Mouse (Mus musculus): ENCODE data around the gene Taar3.

Taar3 gene

GRCm38 (mm10) chr10:23949508-23950005, at the start of gene Taar3:
TSS of gene Taar3 (plus strand) at chr10:23949558.
- no peak for DNase-seq

GRCm38 (mm10) chr10:23901119-23901518, 48.2 kb upstream of the Taar3 start:
- DNase-seq, result no peak

- DNase-seq, result peak in 1 of 2 experiments; percentile 56
These were observed 43.7 kb upstream of the Taar3 start for GRCm38 (mm10) chr10:23905661-23906060.

- no peak for DNase-seq
These were observed 29.3 kb upstream of the Taar3 start, which contains the start of gene Taar1 for GRCm38 (mm10) chr10:23920056-23920455. TSS of gene Taar1 (plus strand) at chr10:23920356.

- DNase-seq, result peak in 1 of 2 experiments; percentile 6
These were observed 26.9 kb upstream of the Taar3 start for GRCm38 (mm10) chr10:23922468-23922867.

- DNase-seq, result no peak
These were observed 25.4 kb upstream of the Taar3 start for GRCm38 (mm10) chr10:23923941-23924340.

GRCm38 (mm10) chr10:23937613-23938012, 11.7 kb upstream of the Taar3 start:
- DNase-seq, result no peak

- no peak for DNase-seq
These were observed 11.0 kb upstream of the Taar3 start, which contains the start of gene Taar2 for GRCm38 (mm10) chr10:23938312-23938711. TSS of gene Taar2 (plus strand) at chr10:23938572.

GRCm38 (mm10) chr10:23942465-23942864, 6.9 kb upstream of the Taar3 start:
- peak in 1 of 2 experiments; percentile 42 for DNase-seq

- peak in 1 of 2 experiments; percentile 6 for DNase-seq
These were observed 1.3 kb upstream of the Taar3 start for GRCm38 (mm10) chr10:23948026-23948425.

GRCm38 (mm10) chr10:23951714-23952113, 2.4 kb downstream of the Taar3 start:
- DNase-seq, result no peak

GRCm38 (mm10) chr10:23959071-23959470, 9.7 kb downstream of the Taar3 start:
- peak; percentile 63 to 72 for DNase-seq

GRCm38 (mm10) chr10:23960444-23960915, 11.1 kb downstream of the Taar3 start, which contains the start of gene Taar4:
TSS of gene Taar4 (plus strand) at chr10:23960494.
- no peak for DNase-seq

- DNase-seq, result peak in 1 of 2 experiments; percentile 7
These were observed 14.1 kb downstream of the Taar3 start for GRCm38 (mm10) chr10:23963444-23963843.

GRCm38 (mm10) chr10:23964921-23965610, 15.7 kb downstream of the Taar3 start:
- DNase-seq, result no peak

- no peak for DNase-seq
These were observed 21.4 kb downstream of the Taar3 start, which contains the start of gene Taar5 for GRCm38 (mm10) chr10:23970656-23971165. TSS of gene Taar5 (plus strand) at chr10:23970706.

- no peak for DNase-seq
These were observed 21.9 kb downstream of the Taar3 start for GRCm38 (mm10) chr10:23971256-23971655.

- no peak for DNase-seq
These were observed 28.6 kb downstream of the Taar3 start for GRCm38 (mm10) chr10:23977958-23978357.

- peak; percentile 81 to 87 for DNase-seq
These were observed 29.7 kb downstream of the Taar3 start for GRCm38 (mm10) chr10:23978901-23979705.

- no peak for DNase-seq
These were observed 36.2 kb downstream of the Taar3 start, which contains the start of gene Taar6 for GRCm38 (mm10) chr10:23985546-23985945. TSS of gene Taar6 (minus strand) at chr10:23985646.

- no peak for DNase-seq
These were observed 37.1 kb downstream of the Taar3 start for GRCm38 (mm10) chr10:23986419-23986818.

- no peak for DNase-seq
These were observed 44.0 kb downstream of the Taar3 start, which contains the start of gene Taar7a for GRCm38 (mm10) chr10:23993381-23993780. TSS of gene Taar7a (minus strand) at chr10:23993481.

- no peak for DNase-seq
These were observed 50.3 kb downstream of the Taar3 start, which contains the start of gene Taar7b for GRCm38 (mm10) chr10:23999639-24000038. TSS of gene Taar7b (plus strand) at chr10:23999939.
